Mouse (Mus musculus) liver, postnatal 0 days (tissue): Measurements from ENCODE around the gene Stk39.

ENCODE experiments used
- CTCF ChIP-seq: sonication (generic); IDR thresholded peaks from 2 replicates; pipeline ENCODE4 v1.5.1; 2016; ENCODE audit warnings: antibody characterized with exemption, low read depth
- EP300 ChIP-seq: IDR thresholded peaks from 2 replicates; pipeline ENCODE4 v1.6.1; 2016; ENCODE audit warnings: antibody characterized with exemption, low read depth, mild to moderate bottlenecking

- TF ChIP-seq EP300: no peak
- TF ChIP-seq CTCF: no peak
Observed at GRCm38 (mm10) chr2:68283021-68283548, 189.0 kb downstream of the Stk39 start.
